Mouse (Mus musculus): Measurements from ENCODE around the gene Rab1a. TPM values are rescaled to one million over a fixed set of nuclear protein-coding genes. Genes with fewer than 3 reads are reported as not detected.

Gene Rab1a
- polyA plus RNA-seq, 1 experiment from 2014 or later, result 322 TPM

DNA sequence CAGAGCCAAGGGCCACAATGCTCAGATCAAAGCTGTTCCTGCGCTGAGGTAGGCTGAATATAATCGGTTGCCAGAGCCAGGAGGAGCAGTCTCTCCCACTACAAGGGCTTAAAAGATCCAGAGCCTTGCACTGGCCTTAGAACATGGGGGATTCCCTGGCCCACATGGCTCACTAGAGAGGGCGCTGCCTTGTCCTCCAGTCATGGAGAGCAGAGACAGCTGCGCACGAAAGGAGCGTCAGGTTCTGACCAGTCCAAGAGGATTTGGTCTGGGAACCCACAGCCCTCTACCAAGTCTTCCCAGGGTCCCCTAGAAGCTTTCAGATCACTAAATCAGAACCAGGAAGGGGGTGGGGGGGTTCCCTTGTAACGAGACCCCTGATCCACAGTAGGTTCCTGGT lies 40.1 kb downstream of the Rab1a start:
- H3K36me3 ChIP-seq, result peaks cover 46% of the 10 kb centered on the region

DNA sequence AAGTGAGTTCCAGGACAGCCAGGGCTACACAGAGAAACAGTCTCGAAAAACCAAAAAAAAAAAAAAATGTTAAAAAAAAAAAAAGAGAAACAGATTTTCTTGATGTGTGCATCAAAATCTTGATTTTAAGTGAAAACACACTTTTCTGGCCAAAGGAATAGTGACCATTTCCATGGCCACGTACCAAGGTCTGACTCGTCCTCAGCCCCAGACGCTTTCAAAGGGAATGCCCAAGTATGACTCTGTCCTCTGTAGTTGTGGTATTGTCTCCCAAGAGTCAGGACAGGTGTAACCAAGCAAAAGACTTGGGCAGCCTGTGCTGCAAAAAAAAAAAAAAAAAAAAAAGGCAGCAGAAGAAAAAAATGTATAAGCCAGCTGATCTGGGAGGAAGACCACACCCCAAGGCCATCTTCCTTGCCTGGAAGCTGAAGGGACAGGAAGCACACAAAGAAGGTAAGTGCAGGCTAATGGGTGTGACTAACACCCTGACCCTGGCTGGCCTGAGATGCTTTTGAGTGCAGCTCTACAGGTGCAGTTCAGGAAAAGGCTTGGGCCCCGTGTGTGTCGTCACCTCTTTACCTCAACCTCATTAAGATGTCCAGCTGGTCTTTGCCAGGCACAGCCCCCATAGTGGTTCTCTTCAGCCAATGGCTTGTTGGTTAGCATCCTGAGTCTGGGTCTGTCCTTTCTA lies 41.3 kb downstream of the Rab1a start:
- peaks cover 35% of the 10 kb centered on the region for H3K36me3 ChIP-seq
- no peaks in the 10 kb centered on the region for H3K9me3 ChIP-seq (replicated peaks)
- H3K4me1 ChIP-seq, result peaks cover 32% of the 10 kb centered on the region
- no peak overlapping the region for H3K9ac ChIP-seq (replicated peaks)
- no peaks in the 10 kb centered on the region for H3K27me3 ChIP-seq (replicated peaks)
- H3K4me2 ChIP-seq, result no peak overlapping the region
- ATAC-seq (ENCODE audit: low FRiP score), result no peak
- 94% methylated on average over 6 of the region's 6 CpGs for WGBS
- H3K27ac ChIP-seq (replicated peaks), result no peak overlapping the region
- no peak overlapping the region for H3K4me3 ChIP-seq (replicated peaks)

More for the DNA sequence above, 40.1 kb downstream of the Rab1a start:
- H3K27me3 ChIP-seq (replicated peaks), result no peaks in the 10 kb centered on the region
- no peak overlapping the region for H3K27ac ChIP-seq (replicated peaks)
- peaks cover 20% of the 10 kb centered on the region for H3K4me1 ChIP-seq
- H3K4me2 ChIP-seq, result no peak overlapping the region
- H3K4me3 ChIP-seq (replicated peaks), result no peak overlapping the region
- H3K9me3 ChIP-seq (replicated peaks), result no peaks in the 10 kb centered on the region
- WGBS, result 95% methylated on average over 7 of the region's 7 CpGs
- ATAC-seq (ENCODE audit: low FRiP score), result no peak
- no peak overlapping the region for H3K9ac ChIP-seq (replicated peaks)

DNA sequence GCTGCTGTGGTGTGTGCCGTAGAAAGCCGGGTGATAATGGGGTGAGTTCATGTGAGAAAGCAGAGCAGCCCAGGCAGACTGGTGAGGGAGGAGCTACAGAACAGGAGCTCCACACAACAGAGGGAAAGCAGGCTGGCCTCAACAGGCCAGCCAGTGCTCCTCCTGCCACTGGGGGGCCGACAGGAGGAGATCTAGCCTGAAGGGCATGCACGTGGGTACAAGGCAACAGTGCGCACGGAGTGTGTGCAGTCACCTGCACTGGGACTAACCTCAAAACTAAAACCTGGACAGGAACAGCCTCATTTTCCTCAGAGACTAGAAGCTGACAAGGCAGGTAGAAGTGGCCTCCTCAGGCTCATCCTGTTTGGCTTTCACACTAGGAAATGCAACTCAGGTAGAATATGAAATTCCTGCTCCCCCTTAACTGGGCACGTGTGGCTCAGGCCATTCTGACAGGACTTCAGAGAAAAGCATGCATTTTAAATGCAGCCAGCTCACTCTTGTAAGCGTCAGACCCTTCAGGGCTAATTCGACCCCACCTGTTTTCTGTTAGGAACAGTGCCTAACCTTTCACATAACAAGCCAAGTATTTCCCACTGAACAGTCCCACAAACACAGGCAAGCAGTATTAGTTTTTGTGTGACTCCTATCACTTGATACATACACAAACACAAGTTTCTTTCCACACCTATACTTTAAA lies 42.1 kb downstream of the Rab1a start:
- H3K4me2 ChIP-seq, result no peak overlapping the region
- H3K9me3 ChIP-seq (replicated peaks), result no peaks in the 10 kb centered on the region
- H3K4me1 ChIP-seq, result peaks cover 41% of the 10 kb centered on the region
- H3K36me3 ChIP-seq, result peaks cover 33% of the 10 kb centered on the region
- H3K9ac ChIP-seq (replicated peaks), result no peak overlapping the region
- no peaks in the 10 kb centered on the region for H3K27me3 ChIP-seq (replicated peaks)
- no peak overlapping the region for H3K27ac ChIP-seq (replicated peaks)
- 51% methylated on average over 9 of the region's 9 CpGs for WGBS
- H3K4me3 ChIP-seq (replicated peaks), result no peak overlapping the region
- ATAC-seq (ENCODE audit: low FRiP score), result 0 out of 2 replicates have a peak, but pooled peaks have one; percentile 32

DNA sequence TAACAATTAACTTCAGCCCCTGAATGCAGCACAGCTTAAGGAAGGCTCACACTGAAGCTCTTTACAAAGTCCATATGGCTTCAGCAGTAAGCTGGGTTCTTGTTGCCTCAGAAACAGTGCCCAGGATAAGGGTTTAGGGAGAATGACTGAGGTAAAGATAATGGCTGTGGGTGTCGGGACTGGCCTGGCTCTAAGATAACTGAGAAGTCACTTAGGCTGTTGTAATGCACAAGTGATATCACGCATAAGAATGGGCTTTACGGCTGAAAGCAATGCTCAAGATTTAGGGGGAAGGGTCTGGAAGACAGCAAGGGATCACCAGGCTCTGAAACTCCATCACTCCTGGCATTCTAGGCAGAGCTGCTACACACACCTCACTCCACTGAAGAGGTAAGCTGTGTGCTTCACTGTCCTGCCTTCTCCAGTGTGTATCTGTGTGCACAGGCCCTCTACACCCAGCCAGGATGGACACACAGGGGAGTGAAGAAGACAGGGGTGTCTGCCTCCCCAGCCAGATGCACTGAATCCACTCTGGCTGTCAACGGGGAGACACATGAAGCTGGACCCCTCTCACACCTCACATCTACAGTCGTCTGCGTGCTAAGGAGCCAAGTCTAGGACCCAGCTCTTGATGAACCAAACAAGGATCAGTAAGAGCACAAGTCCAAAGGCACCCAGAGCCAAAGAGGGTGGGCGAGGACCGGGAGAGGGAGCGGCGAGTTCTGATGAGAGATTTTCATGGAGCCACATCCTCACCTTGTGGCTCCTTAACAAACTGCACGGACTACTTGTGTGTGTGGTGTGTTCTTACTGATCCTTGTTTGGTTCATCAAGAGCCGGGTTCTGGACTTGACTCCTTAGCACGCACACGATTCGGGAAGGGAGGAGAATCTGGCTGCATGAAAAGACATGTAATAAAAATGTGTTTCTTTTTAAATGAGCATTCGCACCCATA lies 43.4 kb downstream of the Rab1a start:
- no peak for ATAC-seq (ENCODE audit: low FRiP score)
- H3K4me2 ChIP-seq, result no peak overlapping the region
- peaks cover 43% of the 10 kb centered on the region for H3K4me1 ChIP-seq
- H3K4me3 ChIP-seq (replicated peaks), result no peak overlapping the region
- 80% methylated on average over 16 of the region's 16 CpGs for WGBS
- H3K27me3 ChIP-seq (replicated peaks), result no peaks in the 10 kb centered on the region
- no peak overlapping the region for H3K9ac ChIP-seq (replicated peaks)
- no peaks in the 10 kb centered on the region for H3K9me3 ChIP-seq (replicated peaks)
- peaks cover 21% of the 10 kb centered on the region for H3K36me3 ChIP-seq
- no peak overlapping the region for H3K27ac ChIP-seq (replicated peaks)

DNA sequence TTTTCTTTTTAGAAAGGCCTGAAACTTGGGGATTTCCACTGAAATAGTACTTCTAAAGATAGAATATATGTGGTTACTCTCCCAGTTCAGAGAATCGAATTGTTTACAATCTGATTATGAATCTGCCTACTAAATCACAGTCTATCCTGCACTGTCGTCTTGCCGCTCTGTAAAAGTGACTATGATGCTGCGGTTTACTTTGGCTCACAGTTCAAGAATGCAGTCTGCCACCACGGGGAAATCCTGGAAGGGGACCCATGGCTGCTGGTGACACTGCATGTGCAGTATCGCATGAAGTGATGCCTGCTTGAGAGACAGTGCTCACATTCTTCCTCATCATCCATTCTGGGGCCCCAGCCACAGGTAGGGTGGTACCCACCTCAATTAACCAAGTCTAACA lies 44.1 kb downstream of the Rab1a start:
- peaks cover 14% of the 10 kb centered on the region; the same call in 1 of the 2 replicates for H3K36me3 ChIP-seq
- no peak overlapping the region for H3K9ac ChIP-seq (replicated peaks)
- no peaks in the 10 kb centered on the region for H3K9me3 ChIP-seq (replicated peaks)
- no peak overlapping the region for H3K4me3 ChIP-seq (replicated peaks)
- H3K27ac ChIP-seq (replicated peaks), result no peak overlapping the region
- no peak overlapping the region for H3K4me2 ChIP-seq
- peaks cover 48% of the 10 kb centered on the region for H3K4me1 ChIP-seq
- no peak for ATAC-seq (ENCODE audit: low FRiP score)
- H3K27me3 ChIP-seq (replicated peaks), result no peaks in the 10 kb centered on the region
- WGBS, result 84% methylated on average over 6 of the region's 6 CpGs

DNA sequence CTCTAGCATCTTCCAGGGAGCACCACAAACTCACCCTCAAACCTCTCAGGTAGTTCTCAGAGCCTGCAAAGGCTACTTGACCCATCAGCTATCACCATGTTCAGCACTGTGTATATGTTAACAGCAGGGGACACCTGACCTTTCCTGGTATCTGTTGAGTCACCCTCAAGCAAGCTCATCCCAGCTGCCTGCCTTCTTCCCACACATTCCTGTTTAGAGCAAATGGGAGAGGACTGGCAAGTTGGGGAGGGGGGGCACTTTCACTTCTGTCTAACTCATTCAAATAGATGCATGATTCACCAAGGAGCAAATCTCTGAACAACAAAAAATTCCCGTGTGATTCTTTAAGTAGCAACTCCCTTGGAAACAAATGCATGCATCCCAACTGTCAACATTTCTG lies 45.4 kb downstream of the Rab1a start:
- no peaks in the 10 kb centered on the region for H3K9me3 ChIP-seq (replicated peaks)
- H3K4me1 ChIP-seq, result peaks cover 50% of the 10 kb centered on the region
- H3K4me3 ChIP-seq (replicated peaks), result no peak overlapping the region
- no peaks in the 10 kb centered on the region for H3K27me3 ChIP-seq (replicated peaks)
- H3K9ac ChIP-seq (replicated peaks), result no peak overlapping the region; the same call in 1 of the 2 replicates
- ATAC-seq (ENCODE audit: low FRiP score), result no peak
- H3K27ac ChIP-seq (replicated peaks), result no peak overlapping the region
- H3K36me3 ChIP-seq, result peaks cover 4% of the 10 kb centered on the region; the same call in 1 of the 2 replicates
- WGBS, result 72% methylated on average over 1 of the region's 1 CpGs
- H3K4me2 ChIP-seq, result no peak overlapping the region

DNA sequence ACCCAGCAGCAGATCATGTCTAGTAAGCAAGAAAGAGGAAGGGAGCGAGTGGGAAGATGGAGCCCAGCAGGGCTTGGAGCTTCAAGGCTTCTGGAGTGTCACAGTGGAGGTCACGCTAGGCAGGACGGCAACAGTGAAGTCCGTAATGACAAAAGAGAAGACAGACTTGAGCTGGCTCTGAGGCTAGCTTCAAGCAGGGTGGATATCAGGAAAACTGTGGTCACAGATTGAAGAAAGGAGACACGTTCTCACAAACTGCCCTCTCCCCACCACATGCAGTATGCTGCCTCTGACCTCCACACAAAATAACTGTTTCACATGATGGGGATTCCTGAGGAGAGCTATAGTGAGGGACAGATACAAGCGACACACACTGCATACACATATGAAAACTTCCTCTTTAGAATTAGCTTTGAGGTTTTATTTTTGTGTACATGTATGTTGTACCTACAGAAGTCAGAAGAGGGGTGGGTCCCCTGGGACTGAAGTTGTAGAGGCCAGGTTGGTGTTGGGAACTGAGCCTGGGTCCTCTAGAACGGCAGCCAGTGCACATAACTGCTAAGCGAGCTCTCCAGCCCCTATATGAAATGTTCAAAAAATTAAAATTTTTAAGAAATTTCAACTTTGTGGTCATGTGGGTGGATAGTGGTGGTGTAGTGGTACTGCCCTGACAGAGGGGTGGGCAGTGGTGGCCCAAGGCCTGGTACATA lies 46.1 kb downstream of the Rab1a start:
- Histone ChIP-seq H3K4me2 (no peak overlapping the region), H3K4me1 (peaks cover 47% of the 10 kb centered on the region), H3K4me3 (replicated peaks) (no peak overlapping the region), H3K27me3 (replicated peaks) (no peaks in the 10 kb centered on the region), H3K27ac (replicated peaks) (no peak overlapping the region), H3K36me3 (no peaks in the 10 kb centered on the region), H3K9me3 (replicated peaks) (no peaks in the 10 kb centered on the region), H3K9ac (replicated peaks) (0 out of 2 replicates have a peak overlapping the region, but pooled peaks have one; percentile 26)
- no peak for ATAC-seq (ENCODE audit: low FRiP score)
- 80% methylated on average over 8 of the region's 8 CpGs for WGBS

DNA sequence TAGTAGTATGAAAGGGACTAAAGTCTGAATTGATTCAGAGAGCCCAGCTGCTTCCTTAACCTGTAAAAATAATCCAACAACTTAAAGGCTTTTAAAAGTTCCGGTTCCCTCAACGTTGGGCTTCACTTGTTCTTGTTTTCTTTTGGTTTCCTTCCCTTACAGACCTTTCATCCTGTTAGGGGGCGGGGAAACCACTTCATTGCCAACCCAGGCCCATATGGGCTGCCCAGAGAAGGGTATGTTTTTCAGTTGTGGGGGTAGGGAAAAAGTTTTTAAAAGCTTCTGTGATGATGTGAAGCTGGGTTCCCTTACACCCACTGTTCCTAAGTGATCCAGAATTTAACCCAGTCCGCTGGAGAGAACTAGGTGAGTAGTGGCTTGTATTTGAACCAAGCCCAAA lies 47.0 kb downstream of the Rab1a start:
- peak overlapping the region; percentile 88; the same call in 1 of the 2 replicates for H3K9ac ChIP-seq (replicated peaks)
- H3K27ac ChIP-seq (replicated peaks), result peak overlapping the region; percentile 94; the same call in 1 of the 2 replicates
- no peaks in the 10 kb centered on the region for H3K36me3 ChIP-seq
- no peaks in the 10 kb centered on the region for H3K27me3 ChIP-seq (replicated peaks)
- H3K4me2 ChIP-seq, result peak overlapping the region; percentile 92
- H3K4me3 ChIP-seq (replicated peaks), result peak overlapping the region; percentile 90
- peaks cover 44% of the 10 kb centered on the region for H3K4me1 ChIP-seq
- ATAC-seq (ENCODE audit: low FRiP score), result no peak
- 19% methylated on average over 4 of the region's 4 CpGs for WGBS
- H3K9me3 ChIP-seq (replicated peaks), result no peaks in the 10 kb centered on the region

DNA sequence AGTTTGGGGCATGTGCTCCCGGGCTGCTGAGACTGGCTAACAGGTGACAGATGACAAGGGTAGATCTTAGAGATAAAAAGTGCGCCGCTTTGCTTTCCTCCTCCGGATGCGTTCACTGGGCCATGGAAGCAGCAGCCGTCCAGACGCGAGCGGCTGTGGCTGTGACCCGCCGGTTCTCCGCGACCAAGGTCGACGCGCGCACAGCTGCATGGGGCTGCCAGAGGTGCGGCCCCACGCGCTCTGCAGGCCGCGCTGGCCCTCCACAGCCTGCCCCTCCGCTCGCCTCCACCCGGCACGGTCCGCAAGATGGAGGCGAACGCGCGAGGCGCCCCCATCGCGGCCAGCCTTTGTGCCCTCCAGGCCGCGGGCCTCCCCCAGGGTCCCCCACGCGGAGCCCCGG lies 47.6 kb downstream of the Rab1a start:
- peak overlapping the region; percentile 94 for H3K27ac ChIP-seq (replicated peaks)

DNA sequence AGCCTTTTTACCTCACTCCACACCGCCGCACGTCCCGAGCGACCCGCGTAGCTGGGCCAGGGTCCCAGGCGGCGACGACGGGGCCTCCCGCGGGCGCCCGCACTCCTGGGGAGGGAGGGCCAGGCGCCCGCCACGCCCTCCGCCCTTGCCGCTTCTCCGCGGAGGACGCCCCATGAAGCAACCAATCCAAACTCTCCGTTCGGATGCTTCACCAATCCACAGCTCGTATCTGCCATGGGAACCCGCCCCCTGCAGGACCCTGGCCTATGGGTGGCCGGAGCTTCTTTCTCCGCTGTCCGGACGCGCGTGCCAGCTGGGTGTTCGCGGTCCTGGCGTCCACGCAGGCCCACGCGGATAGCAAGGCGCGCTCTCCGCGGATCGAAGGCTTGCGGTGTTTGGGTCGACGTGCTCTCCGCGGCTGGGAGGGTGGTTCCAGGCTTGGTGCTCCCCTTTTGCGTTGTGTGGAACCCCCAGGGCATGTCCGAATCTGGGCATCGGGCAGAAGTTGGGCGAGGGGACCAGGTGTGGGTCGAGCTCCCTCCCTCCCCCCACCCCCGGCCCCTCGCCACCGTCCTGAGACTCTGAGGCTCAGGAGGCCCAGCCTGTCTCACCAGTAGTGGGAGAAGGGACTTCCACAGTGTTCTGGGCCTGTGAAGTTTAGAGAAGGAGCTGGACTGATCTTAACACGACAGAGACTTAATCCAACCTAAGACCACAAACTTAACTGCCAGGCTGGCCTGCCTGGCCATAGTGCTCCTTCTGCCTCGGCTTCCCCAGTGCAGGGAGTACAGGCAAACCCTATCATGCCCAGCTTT lies 48.3 kb downstream of the Rab1a start, which contains the start of gene Cep68:
Cep68 (minus strand) TSS at position 134 of the 815 bp plus-strand sequence.
- under 1% methylated on average over 49 of the region's 59 CpGs for WGBS
- Histone ChIP-seq H3K9me3 (replicated peaks) (no peaks in the 10 kb centered on the region), H3K4me1 (peaks cover 37% of the 10 kb centered on the region), H3K27ac (replicated peaks) (peak within 1 kb of the TSS; percentile 94), H3K9ac (replicated peaks) (peak within 1 kb of the TSS; percentile 88), H3K36me3 (no peaks in the 10 kb centered on the region), H3K27me3 (replicated peaks) (no peaks in the 10 kb centered on the region), H3K4me2 (peak within 1 kb of the TSS; percentile 92), H3K4me3 (replicated peaks) (peak within 1 kb of the TSS; percentile 90)
- peak; percentile 99 for ATAC-seq (ENCODE audit: low FRiP score)

More for the DNA sequence above, 47.6 kb downstream of the Rab1a start:
- peak; percentile 83 for ATAC-seq (ENCODE audit: low FRiP score)
- Histone ChIP-seq H3K27me3 (replicated peaks) (no peaks in the 10 kb centered on the region), H3K9me3 (replicated peaks) (no peaks in the 10 kb centered on the region), H3K36me3 (no peaks in the 10 kb centered on the region), H3K4me3 (replicated peaks) (peak overlapping the region; percentile 90), H3K4me2 (peak overlapping the region; percentile 92), H3K9ac (replicated peaks) (peak overlapping the region; percentile 88), H3K4me1 (peaks cover 40% of the 10 kb centered on the region)
- WGBS, result under 1% methylated on average over 39 of the region's 39 CpGs

Measured in neural tube, embryonic 15.5 days (tissue).